Mouse (Mus musculus): ENCODE results near the gene Lrp8.

DNA sequence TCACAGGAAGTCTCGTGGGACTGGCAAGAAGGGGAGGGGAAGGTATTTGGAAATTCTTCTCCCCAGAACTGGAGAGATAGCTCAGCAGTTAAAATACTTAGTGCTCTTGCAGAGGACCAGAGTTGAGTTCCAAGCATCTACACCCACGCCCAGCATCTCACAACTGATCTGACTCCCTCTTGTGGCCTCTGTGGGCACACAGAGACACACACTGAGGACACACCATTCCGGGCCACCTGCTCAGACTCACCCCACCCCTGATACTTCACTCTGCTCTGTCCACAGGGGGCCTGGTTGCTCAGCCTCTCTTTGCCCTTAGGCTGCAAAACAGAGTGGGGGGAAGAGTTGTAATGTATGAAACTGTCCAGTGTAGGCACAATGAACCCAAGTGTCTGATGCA, 3.4 kb downstream of the Lrp8 start:
- TF ChIP-seq CTCF (IDR thresholded peaks at IDR 0.05; ENCODE audit: low read depth) (peak; percentile 56), EP300 (IDR thresholded peaks at IDR 0.05; ENCODE audit: low read depth) (no peak)
